Mouse (Mus musculus): ENCODE data around the gene Fam117a. TPM values are rescaled to one million over a fixed set of nuclear protein-coding genes. Genes with fewer than 3 reads are reported as not detected.
A peak's percentile ranks its signal among the peaks of the same experiment; 100 is the strongest.

Gene Fam117a
- total RNA-seq, 2 experiments from 2014 or later: 49.9 to 68.2 TPM

DNA sequence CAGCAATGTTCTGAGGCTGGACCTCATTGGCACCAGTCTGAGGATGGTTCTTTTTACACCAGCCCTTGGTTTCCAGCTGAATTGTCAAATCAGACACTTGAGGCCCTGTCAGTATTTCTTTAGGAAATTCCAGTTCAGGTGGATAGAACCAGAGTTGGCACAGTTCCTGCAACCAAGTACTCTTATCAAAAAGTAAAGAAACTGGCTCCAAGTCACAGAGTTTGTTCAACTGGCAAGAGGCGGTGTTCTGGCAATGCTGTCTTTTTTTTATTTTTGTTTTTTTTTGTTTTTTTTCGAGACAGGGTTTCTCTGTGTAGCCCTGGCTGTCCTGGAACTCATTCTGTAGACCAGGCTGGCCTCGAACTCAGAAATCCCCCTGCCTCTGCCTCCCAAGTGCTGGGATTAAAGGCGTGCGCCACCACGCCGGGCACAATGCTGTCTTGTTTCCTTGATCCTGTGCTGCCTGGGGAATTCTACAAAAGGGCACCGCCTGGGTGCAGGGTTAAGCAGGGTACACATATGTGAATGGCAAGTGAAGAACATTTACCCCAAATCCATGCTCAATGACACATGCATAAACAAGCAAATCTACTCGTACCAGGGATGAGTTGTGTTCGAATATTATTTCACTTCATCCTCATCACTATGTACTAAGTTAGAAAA lies 72.8 kb downstream of the Fam117a start:
- no peak for ATAC-seq (replicated peaks; ENCODE audit: low FRiP score, low TSS enrichment, poor library complexity, severe bottlenecking)

DNA sequence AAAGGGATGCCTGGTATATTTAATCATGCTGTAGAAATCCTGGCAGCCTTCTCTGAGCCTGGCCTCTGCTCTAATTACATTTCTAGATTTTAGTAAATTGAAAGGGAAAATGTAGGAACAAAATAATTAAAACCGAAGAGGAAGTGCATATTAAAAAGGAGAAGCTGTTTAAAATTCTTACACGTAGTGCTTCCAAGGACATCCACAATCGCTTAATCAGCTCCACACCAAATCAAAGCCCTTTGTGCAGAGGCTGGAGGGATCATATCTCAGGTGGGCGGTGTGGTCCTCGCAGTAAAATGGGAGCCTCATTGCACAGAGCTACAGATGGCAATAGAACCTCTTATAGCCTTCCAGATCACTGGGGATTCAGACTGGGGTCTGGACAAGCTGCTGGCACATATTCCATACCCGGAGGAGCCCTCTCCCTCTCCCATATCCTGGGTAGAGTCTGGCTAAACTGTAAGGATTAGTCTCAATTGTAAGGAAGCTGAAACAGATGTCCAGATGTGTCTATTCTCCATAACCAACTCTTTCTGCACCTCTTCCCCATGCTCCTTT lies 74.7 kb downstream of the Fam117a start:
- ATAC-seq (replicated peaks; ENCODE audit: low FRiP score, low TSS enrichment, poor library complexity, severe bottlenecking): no peak

DNA sequence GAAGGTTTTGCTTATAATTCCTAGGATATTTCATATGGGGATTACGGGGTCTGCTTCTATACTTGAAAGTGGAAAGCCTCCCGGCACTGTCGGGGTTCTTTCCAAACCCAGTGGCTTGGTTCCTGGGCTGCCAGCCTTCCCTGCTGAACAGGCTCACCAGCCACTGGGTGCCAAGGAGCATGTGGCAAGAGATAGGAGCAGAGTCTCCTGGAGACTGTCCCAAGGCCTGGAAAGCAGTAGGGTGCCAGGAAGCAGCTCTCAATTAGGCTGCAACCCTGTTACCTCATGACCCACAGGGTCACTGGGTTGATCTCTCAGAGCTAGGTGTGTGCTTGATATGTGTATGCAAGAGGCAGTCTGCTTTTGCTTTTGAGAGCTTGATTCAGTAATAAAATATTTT lies 75.8 kb downstream of the Fam117a start:
- no peak for ATAC-seq (replicated peaks; ENCODE audit: low FRiP score, low TSS enrichment, poor library complexity, severe bottlenecking)

DNA sequence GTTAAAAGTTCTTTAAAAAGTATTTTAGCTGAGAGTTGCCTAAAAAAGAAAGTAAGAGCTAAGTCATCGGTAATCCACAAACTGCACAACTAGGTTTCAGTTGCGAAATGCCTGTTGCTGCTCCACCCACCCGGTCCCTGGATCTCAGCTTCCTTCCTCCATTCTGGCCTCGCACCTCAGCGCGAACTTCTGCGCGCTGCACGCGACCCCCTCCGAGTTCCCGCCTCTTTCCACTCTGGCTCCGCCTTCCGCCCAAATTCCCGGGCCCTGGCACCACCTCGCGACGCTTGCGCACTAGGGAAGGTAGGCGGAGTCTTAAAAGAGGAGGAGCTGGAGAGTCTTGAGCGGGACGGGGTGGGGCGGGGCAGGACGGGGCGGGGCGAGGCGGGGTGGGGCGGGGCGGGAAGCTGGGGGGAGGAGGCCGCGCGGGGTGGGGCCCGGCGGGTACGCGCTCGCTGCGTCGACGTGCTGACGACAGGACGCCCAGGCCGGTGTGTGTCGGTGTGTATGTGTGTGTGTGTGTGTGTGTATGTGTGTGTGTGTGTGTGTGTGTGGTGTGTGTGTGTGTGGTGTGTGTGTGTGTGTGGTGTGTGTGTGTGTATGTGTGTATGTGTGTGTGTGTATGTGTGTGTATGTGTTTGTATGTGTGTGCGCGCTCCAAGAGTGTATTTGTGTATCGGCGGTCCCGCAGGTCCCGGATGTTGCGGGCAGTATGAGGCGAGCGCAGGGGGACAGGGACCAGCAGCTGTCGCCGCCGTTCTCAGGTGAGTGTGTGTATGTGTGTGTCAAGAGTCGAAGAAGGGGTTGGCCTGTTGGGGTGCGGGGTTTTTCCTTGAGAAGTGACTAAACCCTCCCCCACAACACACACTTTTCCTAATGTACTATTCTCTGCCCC lies 77.1 kb downstream of the Fam117a start, which contains the start of gene Spop:
Gene Spop (plus strand): TSS at position 440 of the 895 bp plus-strand sequence.
- peak; percentile 85 for ATAC-seq (replicated peaks; ENCODE audit: low FRiP score, low TSS enrichment, poor library complexity, severe bottlenecking)

DNA sequence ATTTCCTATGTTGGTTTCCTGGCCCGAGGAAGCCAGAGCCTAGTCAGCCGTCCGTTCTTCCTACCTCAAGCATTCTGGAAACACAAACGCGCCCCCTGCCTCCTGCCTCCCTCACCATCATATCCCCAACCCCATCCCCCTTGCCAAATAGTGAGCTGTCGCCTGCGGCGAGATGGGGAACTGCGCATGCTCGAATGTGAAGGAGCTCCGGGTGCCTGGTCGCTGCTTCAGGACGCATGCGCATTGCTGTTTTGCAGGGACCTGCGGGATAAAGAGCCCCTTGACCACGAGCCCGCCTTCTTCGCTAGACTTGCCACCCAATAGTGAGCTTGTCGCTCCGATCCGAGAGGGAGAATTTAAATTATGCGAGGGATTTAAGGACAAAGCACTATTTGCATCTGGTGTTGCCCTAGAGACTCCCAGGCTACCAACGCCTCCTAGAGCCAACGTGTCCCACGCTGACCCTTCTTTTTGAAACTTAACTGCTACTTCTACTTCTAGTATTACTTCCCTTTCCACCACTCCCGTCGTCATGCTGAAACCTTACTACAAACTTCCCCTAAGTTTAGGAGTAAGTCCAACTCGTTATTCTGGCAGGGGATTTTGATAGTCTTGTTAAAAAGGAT lies 77.8 kb downstream of the Fam117a start:
- ATAC-seq (replicated peaks; ENCODE audit: low FRiP score, low TSS enrichment, poor library complexity, severe bottlenecking): peak; percentile 87

DNA sequence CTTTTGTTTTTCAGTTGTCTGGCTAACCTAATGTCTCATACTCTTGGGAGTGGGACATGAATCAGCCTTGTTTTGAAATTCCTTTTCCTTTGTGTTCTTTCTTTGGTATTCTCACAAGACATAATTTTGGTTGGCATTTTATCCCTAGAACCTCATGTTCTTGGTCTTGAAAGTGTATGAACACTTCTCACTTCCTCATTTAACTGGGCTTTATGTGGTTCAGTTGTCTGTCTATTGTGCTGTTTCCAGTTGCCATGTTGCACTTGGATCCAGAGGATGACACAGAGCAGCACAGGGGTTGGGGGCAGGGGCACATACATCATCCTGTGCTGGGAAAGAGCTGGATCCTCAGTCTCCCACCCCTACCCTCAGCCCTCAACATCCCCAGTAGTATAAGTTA lies 79.1 kb downstream of the Fam117a start:
- no peak for ATAC-seq (replicated peaks; ENCODE audit: low FRiP score, low TSS enrichment, poor library complexity, severe bottlenecking)

DNA sequence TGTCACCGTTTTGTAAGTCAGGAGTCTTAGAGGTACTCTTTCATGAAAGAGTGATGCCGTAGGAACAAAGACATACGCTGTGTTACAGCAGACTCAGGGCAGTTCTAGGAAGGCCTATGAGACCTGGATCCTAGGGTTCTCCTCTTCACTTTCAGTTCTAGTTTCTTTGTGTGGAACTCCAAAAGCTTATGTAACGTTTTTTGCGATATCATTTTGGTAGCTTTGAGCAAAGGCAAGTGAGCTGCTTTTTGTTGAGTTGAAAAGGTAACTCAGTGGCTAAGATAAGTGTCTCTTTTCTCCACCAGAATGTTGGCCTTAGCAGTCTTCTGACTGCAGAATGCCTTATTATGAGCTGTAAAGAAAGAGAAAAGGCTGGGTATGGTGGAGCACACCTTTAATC lies 80.5 kb downstream of the Fam117a start:
- ATAC-seq (replicated peaks; ENCODE audit: low FRiP score, low TSS enrichment, poor library complexity, severe bottlenecking): no peak

DNA sequence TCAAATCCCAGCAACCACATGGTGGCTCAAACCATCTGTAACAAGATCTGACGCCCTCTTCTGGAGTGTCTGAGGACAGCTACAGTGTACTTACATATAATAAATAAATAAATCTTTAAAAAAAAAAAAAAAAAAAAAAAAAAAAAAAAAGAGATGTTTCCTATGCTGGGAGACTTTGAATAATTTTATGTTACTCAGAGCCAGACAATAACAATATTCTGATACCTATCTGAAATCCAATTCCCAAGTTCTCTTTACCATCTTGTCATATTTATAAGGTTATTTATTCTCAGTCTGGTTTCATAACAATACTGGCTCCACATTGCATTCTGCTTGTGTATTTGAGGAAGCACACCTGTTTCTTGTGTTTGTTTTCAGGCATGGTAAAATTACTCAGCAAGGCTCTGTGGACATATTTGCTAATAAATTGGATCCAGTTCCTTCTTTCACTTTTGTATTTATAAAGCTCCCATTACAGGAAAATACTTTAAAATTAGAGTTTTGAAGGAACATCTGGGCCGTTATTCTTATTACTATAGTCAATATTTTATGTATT lies 84.1 kb downstream of the Fam117a start:
- ATAC-seq (replicated peaks; ENCODE audit: low FRiP score, low TSS enrichment, poor library complexity, severe bottlenecking): no peak

DNA sequence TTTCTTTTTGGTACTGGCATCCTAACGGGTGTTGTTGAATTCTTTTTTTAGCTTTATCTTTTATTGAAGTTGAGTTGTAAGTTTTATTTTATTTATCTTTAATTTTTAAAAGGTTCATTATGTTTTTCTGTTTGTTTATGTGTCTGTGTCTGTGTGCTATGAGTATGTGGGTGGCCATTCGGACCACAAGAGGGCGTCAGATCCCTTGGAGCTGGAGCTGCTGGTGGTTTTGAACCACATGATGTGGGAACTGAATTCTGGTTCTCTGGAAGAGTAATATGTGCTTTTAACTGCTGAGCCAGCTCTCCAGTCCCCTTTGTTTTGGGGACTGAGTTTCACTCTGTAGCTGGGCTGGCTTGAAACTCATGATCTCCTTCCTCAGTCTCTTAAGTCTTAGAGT lies 86.7 kb downstream of the Fam117a start:
- ATAC-seq (replicated peaks; ENCODE audit: low FRiP score, low TSS enrichment, poor library complexity, severe bottlenecking): no peak

DNA sequence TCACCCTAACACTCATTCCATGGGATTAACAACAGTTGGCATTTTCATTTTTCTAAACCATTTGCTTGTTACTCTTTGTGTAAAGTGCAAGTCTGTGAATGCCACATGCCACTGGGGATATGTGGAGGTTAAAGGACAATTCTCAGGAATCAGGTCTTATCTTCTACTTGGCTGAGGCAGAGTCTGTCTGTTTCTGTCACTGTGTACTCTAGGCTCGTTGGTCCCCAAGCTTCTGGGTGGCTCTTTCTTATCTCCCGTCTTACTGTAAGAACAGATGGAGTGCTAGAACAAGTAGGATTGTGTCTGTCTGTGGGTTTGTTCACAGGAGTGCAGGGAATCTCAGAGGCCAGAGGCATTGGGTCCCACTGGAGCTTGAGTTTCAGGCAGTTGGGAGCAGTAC lies 94.5 kb downstream of the Fam117a start:
- ATAC-seq (replicated peaks; ENCODE audit: low FRiP score, low TSS enrichment, poor library complexity, severe bottlenecking): peak; percentile 87

Other genes with a start within 250 kb of the Fam117a start
- gene Dlx3, start 216.9 kb upstream of the Fam117a start, total RNA-seq (2014; fragmentation: Nextera tagmentation): not detected in 2 replicates
- not detected in 2 replicates for gene Dlx3, start 216.9 kb upstream of the Fam117a start, total RNA-seq (2017)
- not detected in 2 replicates for gene Dlx4, start 190.8 kb upstream of the Fam117a start, total RNA-seq (2014; fragmentation: Nextera tagmentation)
- gene Dlx4, start 190.8 kb upstream of the Fam117a start, total RNA-seq (2017): not detected in 2 replicates
- gene Tac4, start 75.5 kb upstream of the Fam117a start, total RNA-seq (2014; fragmentation: Nextera tagmentation): not detected in 2 replicates
- gene Tac4, start 75.5 kb upstream of the Fam117a start, total RNA-seq (2017): not detected in 2 replicates
- 62.2 and 67.6 TPM in 2 replicates for gene Kat7, start 26.8 kb upstream of the Fam117a start, total RNA-seq (2014; fragmentation: Nextera tagmentation)
- gene Kat7, start 26.8 kb upstream of the Fam117a start, total RNA-seq (2017): 60.5 and 78.9 TPM in 2 replicates
- 30.6 and 84.7 TPM in 2 replicates for gene Slc35b1, start 47.7 kb downstream of the Fam117a start, total RNA-seq (2014; fragmentation: Nextera tagmentation)
- 29.3 and 54.5 TPM in 2 replicates for gene Slc35b1, start 47.7 kb downstream of the Fam117a start, total RNA-seq (2017)
- 51.5 and 55.3 TPM in 2 replicates for gene Spop, start 77.1 kb downstream of the Fam117a start, total RNA-seq (2014; fragmentation: Nextera tagmentation)
- 37.5 and 45.5 TPM in 2 replicates for gene Spop, start 77.1 kb downstream of the Fam117a start, total RNA-seq (2017)
- gene Nxph3, start 177.6 kb downstream of the Fam117a start, total RNA-seq (2014; fragmentation: Nextera tagmentation): not detected in 2 replicates
- gene Nxph3, start 177.6 kb downstream of the Fam117a start, total RNA-seq (2017): not detected in 2 replicates